Mouse (Mus musculus): Measurements from ENCODE around the gene Paqr5. TPM values are rescaled to one million over a fixed set of nuclear protein-coding genes. Genes with fewer than 3 reads are reported as not detected.
A peak's percentile ranks its signal among the peaks of the same experiment; 100 is the strongest.

Gene Paqr5
- polyA plus RNA-seq, 1 experiment from 2014 or later: 42.2 TPM

- peaks cover 25% of the 10 kb centered on the region for H3K36me3 ChIP-seq (ENCODE audit: control insufficient read depth, insufficient read depth, low read length)
- H3K9me3 ChIP-seq (replicated peaks; ENCODE audit: control insufficient read depth, low read length): no peaks in the 10 kb centered on the region
- WGBS: 86% methylated on average over 10 of the region's 10 CpGs
These were observed 101.5 kb downstream of the Paqr5 start for GRCm38 (mm10) chr9:61925086-61925660.

GRCm38 (mm10) chr9:61920331-61920730 lies 106.3 kb downstream of the Paqr5 start:
- no peaks in the 10 kb centered on the region for H3K4me1 ChIP-seq (ENCODE audit: control insufficient read depth, insufficient read depth, low read length)
- no peaks in the 10 kb centered on the region for H3K9me3 ChIP-seq (replicated peaks; ENCODE audit: control insufficient read depth, low read length)
- no peak overlapping the region for H3K4me3 ChIP-seq (replicated peaks; ENCODE audit: low read length)
- H3K36me3 ChIP-seq (ENCODE audit: control insufficient read depth, insufficient read depth, low read length): peaks cover 18% of the 10 kb centered on the region
- H3K9ac ChIP-seq (ENCODE audit: low read length): no peak overlapping the region
- no peaks in the 10 kb centered on the region for H3K27me3 ChIP-seq (ENCODE audit: control insufficient read depth, insufficient read depth, low read length)
- no peak overlapping the region for H3K4me2 ChIP-seq (ENCODE audit: low read depth, low read length)
- no peak for ATAC-seq (ENCODE audit: insufficient read depth, low FRiP score)
- 85% methylated on average over 6 of the region's 6 CpGs for WGBS
- H3K27ac ChIP-seq (ENCODE audit: low read length): no peak overlapping the region

More at GRCm38 (mm10) chr9:61925086-61925660, 101.5 kb downstream of the Paqr5 start:
- H3K27ac ChIP-seq (ENCODE audit: low read length): no peak overlapping the region
- H3K4me2 ChIP-seq (ENCODE audit: low read depth, low read length): no peak overlapping the region
- H3K9ac ChIP-seq (ENCODE audit: low read length): no peak overlapping the region
- H3K27me3 ChIP-seq (ENCODE audit: control insufficient read depth, insufficient read depth, low read length): no peaks in the 10 kb centered on the region
- no peaks in the 10 kb centered on the region for H3K4me1 ChIP-seq (ENCODE audit: control insufficient read depth, insufficient read depth, low read length)
- H3K4me3 ChIP-seq (replicated peaks; ENCODE audit: low read length): no peak overlapping the region
- ATAC-seq (ENCODE audit: insufficient read depth, low FRiP score): no peak

DNA sequence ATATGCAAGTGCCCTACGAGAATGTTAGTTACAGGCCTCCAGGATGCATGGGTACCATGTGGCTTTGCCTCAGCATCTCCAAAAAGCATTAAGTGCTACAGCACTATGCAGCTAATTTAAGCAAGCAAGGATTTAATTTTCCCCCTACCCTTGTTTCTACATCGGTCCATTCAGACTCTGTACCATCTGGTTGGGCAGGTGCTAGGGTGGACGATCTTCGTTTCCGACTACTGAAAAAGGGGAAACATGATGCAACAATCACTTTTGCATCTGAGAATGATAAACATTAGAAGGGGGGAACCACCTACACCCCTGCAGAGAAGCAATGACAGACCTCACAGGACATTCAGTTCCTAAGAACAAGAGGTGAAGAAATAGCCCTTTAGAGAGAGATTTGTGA lies 107.2 kb downstream of the Paqr5 start:
- WGBS: 93% methylated on average over 5 of the region's 5 CpGs
- peaks cover 18% of the 10 kb centered on the region for H3K36me3 ChIP-seq (ENCODE audit: control insufficient read depth, insufficient read depth, low read length)
- H3K9me3 ChIP-seq (replicated peaks; ENCODE audit: control insufficient read depth, low read length): no peaks in the 10 kb centered on the region

DNA sequence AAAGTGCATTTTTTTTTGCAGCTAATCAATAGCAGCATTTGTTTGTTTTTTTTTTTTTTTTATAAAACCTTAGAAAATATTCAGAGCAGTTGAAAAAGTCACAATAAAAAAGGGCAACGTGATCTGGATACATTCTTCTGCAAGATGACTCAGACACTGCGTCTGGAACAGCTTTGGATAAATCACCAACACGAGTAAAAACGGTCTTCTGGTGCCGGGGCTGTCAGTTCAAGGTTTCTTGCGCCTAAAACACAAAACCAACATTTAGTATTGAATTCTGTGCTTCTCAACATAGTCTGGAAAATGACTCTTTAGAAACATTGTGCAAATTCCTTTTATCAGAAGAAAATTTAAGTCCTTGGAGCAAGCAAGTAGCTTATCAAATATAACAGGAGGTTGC lies 109.2 kb downstream of the Paqr5 start:
- Histone ChIP-seq H3K27ac (ENCODE audit: low read length) (no peak overlapping the region), H3K9me3 (replicated peaks; ENCODE audit: control insufficient read depth, low read length) (no peaks in the 10 kb centered on the region), H3K4me3 (replicated peaks; ENCODE audit: low read length) (no peak overlapping the region), H3K4me1 (ENCODE audit: control insufficient read depth, insufficient read depth, low read length) (peaks cover 6% of the 10 kb centered on the region; the same call in 1 of the 2 replicates), H3K4me2 (ENCODE audit: low read depth, low read length) (no peak overlapping the region), H3K36me3 (ENCODE audit: control insufficient read depth, insufficient read depth, low read length) (peaks cover 24% of the 10 kb centered on the region), H3K27me3 (ENCODE audit: control insufficient read depth, insufficient read depth, low read length) (no peaks in the 10 kb centered on the region), H3K9ac (ENCODE audit: low read length) (no peak overlapping the region)
- no peak for ATAC-seq (ENCODE audit: insufficient read depth, low FRiP score)
- 88% methylated on average over 6 of the region's 6 CpGs for WGBS

More for the DNA sequence above, 107.2 kb downstream of the Paqr5 start:
- no peak overlapping the region for H3K9ac ChIP-seq (ENCODE audit: low read length)
- no peaks in the 10 kb centered on the region for H3K4me1 ChIP-seq (ENCODE audit: control insufficient read depth, insufficient read depth, low read length)
- no peak overlapping the region for H3K4me2 ChIP-seq (ENCODE audit: low read depth, low read length)
- H3K27ac ChIP-seq (ENCODE audit: low read length): no peak overlapping the region
- H3K27me3 ChIP-seq (ENCODE audit: control insufficient read depth, insufficient read depth, low read length): no peaks in the 10 kb centered on the region
- ATAC-seq (ENCODE audit: insufficient read depth, low FRiP score): no peak
- no peak overlapping the region for H3K4me3 ChIP-seq (replicated peaks; ENCODE audit: low read length)

- no peaks in the 10 kb centered on the region for H3K27me3 ChIP-seq (ENCODE audit: control insufficient read depth, insufficient read depth, low read length)
- H3K9ac ChIP-seq (ENCODE audit: low read length): no peak overlapping the region
- no peaks in the 10 kb centered on the region for H3K9me3 ChIP-seq (replicated peaks; ENCODE audit: control insufficient read depth, low read length)
- H3K4me2 ChIP-seq (ENCODE audit: low read depth, low read length): no peak overlapping the region
- WGBS: 87% methylated on average over 3 of the region's 3 CpGs
- peaks cover 27% of the 10 kb centered on the region for H3K36me3 ChIP-seq (ENCODE audit: control insufficient read depth, insufficient read depth, low read length)
- no peak overlapping the region for H3K4me3 ChIP-seq (replicated peaks; ENCODE audit: low read length)
- H3K27ac ChIP-seq (ENCODE audit: low read length): no peak overlapping the region
- no peak for ATAC-seq (ENCODE audit: insufficient read depth, low FRiP score)
- peaks cover 8% of the 10 kb centered on the region; the same call in 1 of the 2 replicates for H3K4me1 ChIP-seq (ENCODE audit: control insufficient read depth, insufficient read depth, low read length)
These were observed 109.7 kb downstream of the Paqr5 start for GRCm38 (mm10) chr9:61916986-61917385.

DNA sequence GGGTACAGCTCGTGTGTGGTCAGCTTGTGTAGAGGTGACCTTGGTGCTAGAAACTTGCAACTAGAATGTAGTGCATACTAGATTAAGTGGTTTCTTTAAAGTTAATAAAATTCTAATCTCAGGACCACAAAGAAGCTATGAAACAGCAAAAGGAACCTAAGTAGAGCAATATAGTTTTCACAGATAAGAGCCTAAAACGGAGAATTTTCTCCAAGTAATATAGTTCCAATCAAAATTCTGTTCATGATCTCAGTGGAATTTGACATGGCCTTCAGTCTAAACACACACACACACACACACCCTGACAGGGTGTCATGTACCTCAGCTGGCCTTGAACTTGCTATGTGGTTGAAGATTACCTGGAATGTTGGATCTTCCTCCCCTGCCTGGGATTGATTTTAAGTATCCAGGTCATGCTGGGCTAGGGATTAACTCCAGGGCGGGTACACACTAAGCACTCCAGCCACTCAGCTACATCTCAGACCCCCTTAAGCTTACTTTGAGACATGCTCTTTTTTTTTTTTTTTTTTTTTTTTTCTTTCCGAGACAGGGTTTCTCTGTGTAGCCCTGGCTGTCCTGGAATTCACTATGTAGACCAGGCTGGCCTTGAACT lies 111.2 kb downstream of the Paqr5 start:
- H3K9ac ChIP-seq (ENCODE audit: low read length): peak overlapping the region; percentile 81; the same call in 1 of the 2 replicates
- peak overlapping the region; percentile 95 for H3K4me3 ChIP-seq (replicated peaks; ENCODE audit: low read length)
- H3K27ac ChIP-seq (ENCODE audit: low read length): peak overlapping the region; percentile 99
- no peak for ATAC-seq (ENCODE audit: insufficient read depth, low FRiP score)
- H3K4me2 ChIP-seq (ENCODE audit: low read depth, low read length): peak overlapping the region; percentile 88
- peaks cover 8% of the 10 kb centered on the region; the same call in 1 of the 2 replicates for H3K4me1 ChIP-seq (ENCODE audit: control insufficient read depth, insufficient read depth, low read length)
- H3K9me3 ChIP-seq (replicated peaks; ENCODE audit: control insufficient read depth, low read length): no peaks in the 10 kb centered on the region
- H3K27me3 ChIP-seq (ENCODE audit: control insufficient read depth, insufficient read depth, low read length): no peaks in the 10 kb centered on the region
- WGBS: 36% methylated on average over 4 of the region's 4 CpGs
- peaks cover 24% of the 10 kb centered on the region for H3K36me3 ChIP-seq (ENCODE audit: control insufficient read depth, insufficient read depth, low read length)

GRCm38 (mm10) chr9:61914917-61915300 lies 111.7 kb downstream of the Paqr5 start:
- 2% methylated on average over 13 of the region's 13 CpGs for WGBS
- Histone ChIP-seq H3K9ac (ENCODE audit: low read length) (peak overlapping the region; percentile 81), H3K27ac (ENCODE audit: low read length) (peak overlapping the region; percentile 99), H3K27me3 (ENCODE audit: control insufficient read depth, insufficient read depth, low read length) (no peaks in the 10 kb centered on the region), H3K4me3 (replicated peaks; ENCODE audit: low read length) (peak overlapping the region; percentile 95), H3K4me1 (ENCODE audit: control insufficient read depth, insufficient read depth, low read length) (peaks cover 8% of the 10 kb centered on the region; the same call in 1 of the 2 replicates), H3K36me3 (ENCODE audit: control insufficient read depth, insufficient read depth, low read length) (peaks cover 23% of the 10 kb centered on the region), H3K9me3 (replicated peaks; ENCODE audit: control insufficient read depth, low read length) (no peaks in the 10 kb centered on the region), H3K4me2 (ENCODE audit: low read depth, low read length) (peak overlapping the region; percentile 88)
- no peak for ATAC-seq (ENCODE audit: insufficient read depth, low FRiP score)

- no peaks in the 10 kb centered on the region for H3K9me3 ChIP-seq (replicated peaks; ENCODE audit: control insufficient read depth, low read length)
- peaks cover 8% of the 10 kb centered on the region; the same call in 1 of the 2 replicates for H3K4me1 ChIP-seq (ENCODE audit: control insufficient read depth, insufficient read depth, low read length)
- ATAC-seq (ENCODE audit: insufficient read depth, low FRiP score): peak; percentile 95
- peak within 1 kb of the TSS; percentile 95 for H3K4me3 ChIP-seq (replicated peaks; ENCODE audit: low read length)
- H3K9ac ChIP-seq (ENCODE audit: low read length): peak within 1 kb of the TSS; percentile 97
- peaks cover 18% of the 10 kb centered on the region for H3K36me3 ChIP-seq (ENCODE audit: control insufficient read depth, insufficient read depth, low read length)
- H3K4me2 ChIP-seq (ENCODE audit: low read depth, low read length): peak within 1 kb of the TSS; percentile 88
- under 1% methylated on average over 68 of the region's 70 CpGs for WGBS
- peak within 1 kb of the TSS; percentile 99 for H3K27ac ChIP-seq (ENCODE audit: low read length)
- no peaks in the 10 kb centered on the region for H3K27me3 ChIP-seq (ENCODE audit: control insufficient read depth, insufficient read depth, low read length)
These were observed 112.3 kb downstream of the Paqr5 start, which contains the start of gene Rplp1 for GRCm38 (mm10) chr9:61914203-61914916. Gene Rplp1 (minus strand): TSS chr9:61914542.
